Mouse (Mus musculus): ENCODE results near the gene Cdc42bpb.

The Cdc42bpb gene

DNA sequence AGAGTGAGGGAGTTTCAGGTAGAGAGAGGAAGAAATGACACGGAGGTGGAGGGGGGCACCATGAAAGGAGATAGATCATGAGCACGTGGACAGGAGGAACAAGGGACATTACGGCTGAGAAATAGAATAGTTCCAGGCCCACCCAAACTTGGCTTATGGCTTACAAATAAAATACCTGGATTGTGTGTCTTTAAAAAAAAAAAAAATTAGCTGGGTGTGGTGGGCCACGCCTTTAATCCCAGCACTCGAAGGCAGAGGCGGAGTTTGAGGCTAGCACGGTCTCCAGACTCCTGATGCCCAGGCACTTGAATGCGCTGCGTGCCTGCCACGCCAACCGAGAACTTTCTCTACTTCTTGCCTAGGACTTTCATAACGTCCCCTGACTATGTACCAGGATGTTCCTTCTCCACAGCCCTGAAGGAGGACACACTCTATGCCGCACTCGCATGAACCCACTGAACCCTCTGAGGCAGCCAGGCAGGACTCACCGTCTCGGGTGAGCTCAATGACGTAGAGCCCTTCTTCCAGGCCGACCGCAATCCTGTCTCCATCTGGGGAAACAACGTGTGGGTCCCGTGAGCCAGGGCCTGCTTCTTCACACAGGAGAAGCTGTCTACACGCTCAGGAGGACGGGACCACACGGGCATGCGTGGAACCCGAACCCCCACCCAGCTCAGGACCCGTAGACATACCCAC is 76.0 kb downstream of the Cdc42bpb start:
- no peak for DNase-seq (ENCODE audit: low read depth, low spot score)

DNA sequence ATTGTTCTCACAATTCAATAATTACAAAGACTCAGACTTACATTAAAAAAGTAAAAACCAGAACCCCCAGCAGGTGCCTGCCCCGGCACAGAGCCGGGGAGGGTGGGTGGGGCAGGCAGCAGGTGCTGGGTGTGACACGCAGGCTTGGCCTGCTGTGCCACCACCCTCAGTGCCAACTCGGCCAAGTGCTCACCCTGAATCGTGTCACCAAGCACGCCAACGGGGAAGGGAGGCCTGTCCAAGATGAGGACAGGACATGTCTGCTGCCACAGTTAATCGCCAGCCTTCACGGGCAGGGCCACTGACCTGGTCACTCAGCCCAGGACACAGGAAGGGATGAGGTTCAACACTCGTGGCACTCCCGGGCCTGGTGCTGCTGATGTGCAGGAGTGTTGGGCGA is 84.5 kb downstream of the Cdc42bpb start:
- peak; percentile 52 for DNase-seq (ENCODE audit: low read depth, low spot score)

DNA sequence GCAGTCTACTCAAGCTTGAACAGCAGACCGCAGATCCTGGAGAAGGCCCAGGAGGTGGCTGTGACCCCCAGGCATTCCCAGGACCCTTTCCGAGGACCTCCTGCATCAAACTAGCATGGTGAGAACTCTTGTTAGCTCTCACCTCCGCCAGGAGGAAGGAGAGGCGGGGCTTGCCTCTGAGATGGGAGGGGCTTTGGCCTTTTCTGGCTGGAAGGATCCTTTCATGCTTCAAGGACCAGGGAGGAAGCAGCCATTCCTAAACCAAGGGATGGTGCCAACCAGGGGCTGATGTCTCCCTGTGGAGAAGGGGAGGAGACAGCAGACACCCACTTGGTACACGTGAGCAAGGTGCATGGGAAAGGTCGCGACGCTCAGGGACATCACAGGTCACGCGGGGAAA is 93.0 kb downstream of the Cdc42bpb start:
- peak; percentile 52 for DNase-seq (ENCODE audit: low read depth, low spot score)

DNA sequence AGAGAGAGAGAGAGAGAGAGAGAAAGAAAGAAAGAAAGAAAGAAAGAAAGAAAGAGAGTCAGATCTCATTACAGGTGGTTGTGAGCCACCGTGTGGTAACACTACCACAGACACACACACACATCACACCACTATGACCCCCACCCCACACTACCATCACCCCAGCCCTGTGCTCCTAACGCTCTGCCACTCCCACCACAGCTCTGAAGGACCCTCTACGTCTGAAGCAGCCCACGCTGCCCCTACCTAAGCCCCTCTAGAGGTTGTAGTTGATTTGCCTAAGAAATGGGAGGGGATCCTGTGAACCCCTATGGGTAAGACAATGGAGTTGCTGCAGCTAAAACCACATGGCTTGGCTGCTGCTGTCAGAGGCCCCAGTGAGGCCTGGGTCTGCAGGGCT is 93.9 kb downstream of the Cdc42bpb start:
- no peak for DNase-seq (ENCODE audit: low read depth, low spot score)

DNA sequence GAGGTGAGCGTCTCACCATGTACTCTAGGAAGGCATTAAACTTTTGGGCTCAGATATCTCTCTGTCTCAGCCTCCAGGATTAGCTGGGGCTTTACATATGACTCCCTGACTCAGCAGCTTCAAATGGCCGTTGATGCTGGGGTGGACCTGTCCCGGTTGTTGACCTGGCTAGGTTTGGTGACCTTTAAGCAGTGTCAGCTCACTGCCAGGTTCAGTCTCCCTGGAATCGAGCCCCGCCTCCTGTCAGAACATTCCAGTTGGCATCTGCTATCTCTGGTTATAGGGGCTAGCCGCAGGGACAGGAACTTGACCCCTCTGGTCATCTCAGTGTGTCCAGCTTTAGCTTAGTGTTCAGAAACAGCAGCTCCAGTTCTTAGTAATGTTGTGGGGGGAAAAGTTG is 101.1 kb downstream of the Cdc42bpb start:
- DNase-seq (ENCODE audit: low read depth, low spot score): no peak

DNA sequence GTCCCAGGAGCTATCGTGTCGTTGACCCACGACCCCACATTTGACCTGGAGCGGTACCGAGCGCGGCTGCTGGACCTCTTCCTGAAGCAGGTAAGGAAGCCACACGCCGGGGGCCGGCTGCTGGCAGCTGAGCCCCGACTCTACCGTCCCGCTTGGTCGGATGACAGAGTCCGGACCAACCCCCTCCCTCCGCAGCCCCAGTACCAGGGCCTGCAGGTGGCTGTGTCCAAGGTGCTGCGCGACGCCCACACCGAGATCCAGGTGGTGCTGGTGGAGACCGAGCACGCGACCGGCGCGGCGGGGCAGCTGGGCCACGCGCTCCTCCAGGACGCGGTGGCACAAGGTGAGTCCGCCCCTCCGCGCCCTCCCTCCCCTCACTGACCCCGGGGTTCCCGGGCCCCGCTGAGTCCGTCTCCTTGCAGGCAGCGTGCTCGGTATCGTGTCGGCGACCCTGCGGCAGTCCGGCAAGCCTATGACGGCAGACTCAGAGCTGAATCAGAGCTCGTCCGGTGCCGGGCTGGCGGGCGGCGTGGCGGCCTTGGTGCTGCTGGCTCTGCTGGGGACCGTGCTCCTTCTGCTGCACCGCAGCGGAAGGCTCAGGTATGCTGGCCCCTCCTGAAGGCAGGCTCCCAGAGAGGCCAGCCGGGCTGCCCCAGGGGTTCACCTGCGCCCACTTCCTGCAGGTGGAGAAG is 102.2 kb downstream of the Cdc42bpb start:
- DNase-seq (ENCODE audit: low read depth, low spot score): no peak

DNA sequence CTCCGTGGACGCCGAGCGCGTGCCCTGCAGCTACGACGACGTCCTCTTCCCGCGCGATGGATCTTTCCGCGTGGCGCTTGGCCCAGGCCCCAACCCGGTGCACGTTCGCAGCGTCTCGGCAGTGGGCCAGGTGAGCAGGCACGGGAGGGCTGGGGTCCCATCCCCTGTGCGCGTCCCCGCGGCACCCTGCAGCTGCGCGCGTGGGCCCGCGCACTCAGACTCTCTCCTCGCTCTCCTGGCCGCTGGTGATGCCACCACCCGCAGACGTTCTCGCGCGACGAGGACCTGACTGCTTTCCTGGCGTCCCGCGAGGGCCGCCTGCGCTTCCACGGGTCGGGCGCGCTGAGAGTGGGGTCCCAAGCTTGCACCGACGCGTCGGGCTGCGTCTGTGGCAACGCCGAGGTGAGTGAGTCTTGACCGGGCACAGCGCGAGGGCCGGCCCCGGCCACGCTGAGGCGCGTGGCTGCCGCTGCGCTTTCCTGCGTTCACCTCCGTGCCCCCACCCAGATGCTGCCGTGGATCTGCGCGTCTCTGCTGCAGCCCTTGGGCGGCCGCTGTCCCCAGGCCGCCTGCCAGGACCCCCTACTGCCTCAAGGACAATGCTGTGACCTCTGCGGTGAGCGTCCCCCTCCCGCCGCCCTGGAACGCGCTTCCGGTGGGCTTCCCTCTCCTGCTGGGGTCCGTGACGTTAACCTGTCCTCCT is 102.9 kb downstream of the Cdc42bpb start:
- peak; percentile 20 for DNase-seq (ENCODE audit: low read depth, low spot score)

DNA sequence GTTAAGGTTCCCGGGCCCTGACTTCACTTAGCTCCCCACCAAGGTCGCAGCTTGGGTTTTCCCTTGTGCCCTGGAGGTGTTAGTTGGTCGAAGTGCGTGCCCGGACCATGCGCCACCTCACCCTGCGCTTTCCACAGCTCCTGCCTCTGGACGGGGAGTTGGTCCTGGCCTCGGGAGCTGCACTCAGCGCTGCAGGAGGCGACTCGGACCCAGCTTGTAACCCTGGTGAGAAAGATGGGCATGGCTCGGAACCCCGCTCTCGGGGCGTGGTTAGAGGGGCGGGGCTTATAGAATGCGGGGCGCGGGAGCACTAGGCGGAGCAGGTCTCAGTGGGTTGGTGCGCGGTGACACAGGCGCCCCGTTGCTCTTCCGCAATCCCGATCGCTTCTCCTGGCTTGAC is 103.5 kb downstream of the Cdc42bpb start:
- DNase-seq (ENCODE audit: low read depth, low spot score): no peak

DNA sequence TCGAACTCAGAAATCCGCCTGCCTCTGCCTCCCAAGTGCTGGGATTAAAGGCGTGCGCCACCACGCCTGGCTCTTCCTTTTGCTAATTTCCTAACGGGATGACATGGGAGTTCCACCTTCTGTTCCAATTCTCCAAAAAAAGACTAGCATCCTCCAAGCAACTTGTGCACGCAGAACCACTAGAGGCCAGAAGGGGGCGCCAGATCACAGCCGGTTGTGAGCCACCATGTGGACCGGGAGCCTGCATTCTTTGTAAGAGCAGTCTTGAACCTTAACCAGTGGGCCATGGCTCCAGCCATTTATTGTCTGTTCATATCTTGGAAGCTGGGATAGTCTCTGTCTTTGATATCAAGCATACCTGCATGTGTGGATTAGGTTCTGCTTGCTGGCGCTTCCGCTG is 105.1 kb downstream of the Cdc42bpb start:
- DNase-seq (ENCODE audit: low read depth, low spot score): peak; percentile 88

DNA sequence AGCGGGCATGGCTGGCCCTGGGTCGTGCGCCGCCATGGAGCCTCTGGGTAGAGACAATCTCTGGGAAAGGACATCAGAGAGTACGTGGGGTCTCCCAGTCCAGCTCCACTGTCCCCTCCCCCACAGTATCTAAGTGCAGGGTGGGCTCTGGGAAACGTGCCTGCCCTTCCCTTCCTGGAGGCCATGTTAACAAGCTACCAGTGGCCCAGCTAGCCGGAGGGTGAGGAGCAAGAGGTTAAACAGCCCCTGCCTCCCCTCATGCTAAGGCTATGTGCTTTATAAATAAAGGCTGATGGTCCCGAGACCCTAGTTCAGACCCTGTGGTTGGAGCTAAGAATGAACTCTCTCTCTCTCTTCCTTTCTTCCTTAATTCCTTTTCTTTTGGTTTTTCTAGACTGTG is 105.6 kb downstream of the Cdc42bpb start:
- DNase-seq (ENCODE audit: low read depth, low spot score): no peak

DNA sequence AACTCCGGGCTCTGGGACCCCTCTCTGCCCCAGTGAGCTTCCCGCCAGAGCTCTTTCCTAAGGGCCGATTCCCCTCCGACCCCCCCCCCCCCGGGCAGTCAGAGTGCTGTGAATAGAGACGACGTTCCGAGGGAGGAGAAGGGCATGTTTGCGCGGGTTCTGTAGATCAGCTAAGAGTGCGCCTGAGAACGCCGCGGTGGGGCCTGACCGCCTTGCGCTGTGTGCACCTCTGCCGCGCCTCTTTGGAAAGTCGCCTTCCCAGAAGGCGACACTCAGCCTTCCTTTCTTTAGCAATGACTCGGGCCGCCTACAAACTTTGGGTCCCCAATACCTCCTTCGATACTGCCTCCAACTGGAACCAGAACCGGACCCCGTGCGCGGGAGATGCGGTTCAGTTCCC is 106.1 kb downstream of the Cdc42bpb start:
- no peak for DNase-seq (ENCODE audit: low read depth, low spot score)

DNA sequence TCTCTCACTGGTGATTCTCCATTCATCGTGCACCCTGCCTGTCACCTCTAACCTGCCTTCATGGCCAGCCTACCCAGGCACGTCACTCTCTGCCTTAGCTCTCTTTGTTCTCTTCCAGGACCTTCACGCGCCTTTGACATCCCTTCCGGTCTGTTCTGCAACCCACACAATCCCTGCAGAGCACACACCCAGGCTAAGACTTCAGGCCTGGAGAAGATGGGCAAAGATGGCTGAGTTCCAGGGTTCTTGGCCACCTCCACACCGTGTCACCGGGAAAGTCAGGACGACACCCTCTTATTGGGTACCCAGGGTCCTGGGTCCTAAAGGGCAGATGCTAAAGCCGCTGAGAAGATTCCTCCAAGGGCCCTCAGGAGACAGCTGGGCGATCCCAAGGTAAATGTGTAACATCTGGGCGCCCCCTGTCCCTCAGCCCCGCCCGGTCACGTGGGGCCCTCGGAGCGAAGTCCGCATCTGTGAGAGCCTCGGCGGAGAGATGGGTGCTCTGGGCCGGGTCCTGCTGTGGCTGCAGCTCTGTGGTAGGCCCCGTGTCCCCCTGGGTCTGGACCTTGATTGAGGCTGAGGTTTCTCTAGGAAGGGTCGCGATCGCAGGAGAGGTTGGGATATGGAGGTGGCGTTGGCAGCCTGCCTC is 106.8 kb downstream of the Cdc42bpb start, which contains the start of gene Amn:
TSS of gene Amn (plus strand) at position 467 of the 649 bp plus-strand sequence.
- DNase-seq (ENCODE audit: low read depth, low spot score): no peak

DNA sequence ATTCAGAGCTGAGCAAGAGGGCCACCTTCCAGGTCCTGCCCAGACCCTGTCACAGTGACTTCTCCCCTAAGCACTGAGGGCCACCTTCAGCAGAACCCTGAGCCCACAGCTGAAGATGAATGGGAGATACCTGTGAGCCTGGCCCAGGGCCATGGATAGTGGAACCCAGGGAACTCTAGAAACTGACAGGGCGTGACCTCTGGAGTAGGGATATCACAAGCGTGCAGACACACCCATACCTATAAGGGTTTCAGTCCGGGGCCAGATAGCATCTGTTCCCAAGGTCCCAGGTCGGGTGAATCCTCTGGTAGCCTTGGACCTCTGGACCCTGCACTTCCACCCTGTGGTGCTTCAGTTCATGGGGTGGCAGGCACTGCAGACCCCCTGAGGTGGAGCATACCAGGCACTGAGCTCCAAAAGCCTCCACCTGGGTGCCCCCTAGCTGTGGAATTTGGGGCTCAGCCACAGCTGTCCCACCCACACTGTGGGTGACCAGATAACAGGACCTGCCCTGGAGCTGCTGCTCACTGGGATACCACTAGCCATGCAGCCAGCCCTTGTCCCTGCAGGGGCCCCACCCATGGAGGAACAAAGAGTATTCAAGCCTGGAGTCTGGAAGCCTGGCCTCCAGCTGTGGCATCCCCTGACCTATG is 109.7 kb downstream of the Cdc42bpb start:
- DNase-seq (ENCODE audit: low read depth, low spot score): no peak

DNA sequence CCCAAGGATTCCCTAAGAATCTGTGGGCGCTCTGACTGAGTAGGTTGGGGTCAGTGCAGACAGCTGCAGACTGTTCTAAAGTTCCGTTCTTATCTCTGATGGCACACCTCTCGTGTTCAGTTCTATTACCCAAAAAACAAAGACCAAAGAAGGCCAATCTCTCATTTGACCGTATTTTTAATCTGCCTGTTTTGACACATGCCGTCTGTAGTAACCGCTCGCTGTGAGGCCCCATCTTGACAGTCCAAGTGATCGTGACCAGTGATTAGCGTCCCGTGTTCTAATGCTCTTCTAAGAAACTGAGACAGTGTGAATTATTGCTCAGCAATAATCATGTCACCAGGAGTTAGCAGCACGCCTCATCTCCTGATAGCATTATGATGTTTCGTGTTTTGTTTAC is 110.9 kb downstream of the Cdc42bpb start:
- DNase-seq (ENCODE audit: low read depth, low spot score): no peak

DNA sequence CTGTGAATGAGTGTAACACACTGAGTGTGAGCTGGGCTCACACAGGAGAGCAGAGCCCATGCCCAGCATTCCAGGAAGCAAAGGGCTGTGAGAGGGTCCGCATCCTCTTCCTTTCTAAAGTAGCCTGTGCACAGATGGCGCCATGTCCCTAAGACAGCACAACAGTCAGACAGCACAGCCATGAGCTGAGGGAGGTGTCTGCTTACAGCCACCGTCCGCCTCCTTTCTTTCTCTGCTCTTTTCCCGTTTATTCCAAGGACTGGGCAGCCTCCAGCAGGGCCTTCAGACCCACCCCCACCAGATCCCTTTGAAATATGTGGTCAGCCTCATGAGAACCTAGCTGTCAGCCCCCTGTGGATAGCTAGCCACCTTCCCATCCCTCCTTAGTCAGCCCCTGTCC is 112.3 kb downstream of the Cdc42bpb start:
- no peak for DNase-seq (ENCODE audit: low read depth, low spot score)

DNA sequence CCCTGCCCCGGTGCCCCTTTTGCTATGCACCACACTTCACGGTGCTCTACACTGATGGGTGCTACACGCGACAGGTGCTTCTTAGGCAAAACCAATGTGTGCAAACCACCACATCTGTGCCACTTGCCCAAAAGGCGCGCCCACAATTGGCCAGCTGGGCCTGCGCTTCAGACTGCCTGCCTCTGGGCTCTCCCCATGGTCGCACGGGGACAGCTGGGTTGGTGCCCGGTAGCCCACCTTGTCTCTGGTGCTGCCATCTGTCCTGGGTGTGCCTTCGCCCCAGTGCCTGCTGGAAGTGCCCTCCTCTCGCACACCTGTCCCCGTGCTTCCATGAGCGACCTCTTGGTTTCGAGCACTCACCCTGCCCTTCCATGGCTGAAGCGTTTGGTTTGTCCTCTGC is 113.9 kb downstream of the Cdc42bpb start:
- DNase-seq (ENCODE audit: low read depth, low spot score): no peak

DNA sequence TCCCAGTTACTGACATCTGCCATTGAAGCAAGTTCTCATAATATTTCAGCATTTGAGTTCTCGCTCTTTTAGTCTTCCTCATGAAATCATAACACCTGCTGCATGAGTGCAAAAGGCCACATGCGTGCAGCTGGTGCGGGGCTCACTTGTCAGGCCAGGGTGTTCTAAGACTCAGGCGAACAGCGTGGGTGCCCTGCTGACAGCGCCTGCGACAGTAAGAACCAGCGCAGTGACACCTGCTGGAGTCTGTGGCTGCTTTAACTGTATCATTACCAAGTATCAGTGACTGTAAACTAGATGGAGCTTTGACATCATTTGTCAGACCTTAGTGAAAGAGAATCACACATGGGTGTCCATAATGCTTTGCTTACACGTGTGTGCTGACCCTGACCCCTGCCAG is 126.3 kb downstream of the Cdc42bpb start:
- peak; percentile 66 for DNase-seq (ENCODE audit: low read depth, low spot score)

DNA sequence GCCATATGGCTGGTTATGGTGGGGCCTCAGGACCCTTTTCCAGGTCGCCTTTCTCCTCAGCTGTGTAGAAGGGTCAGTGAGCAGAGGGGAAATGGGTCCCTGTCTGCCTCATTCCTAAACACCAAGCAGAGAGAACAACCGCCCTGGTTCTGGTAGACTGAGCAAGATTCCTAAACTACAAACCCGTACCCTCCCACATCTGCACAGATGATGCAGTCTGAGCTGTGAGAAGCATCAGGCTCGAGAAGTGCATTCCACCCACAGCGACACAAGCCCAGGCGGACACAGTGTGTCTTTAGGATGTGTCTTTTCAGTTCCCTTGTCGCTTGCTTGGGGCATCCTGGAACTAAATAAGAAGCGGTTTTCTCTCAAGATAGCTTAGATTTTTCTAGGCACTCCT is 127.4 kb downstream of the Cdc42bpb start:
- peak; percentile 65 for DNase-seq (ENCODE audit: low read depth, low spot score)

DNA sequence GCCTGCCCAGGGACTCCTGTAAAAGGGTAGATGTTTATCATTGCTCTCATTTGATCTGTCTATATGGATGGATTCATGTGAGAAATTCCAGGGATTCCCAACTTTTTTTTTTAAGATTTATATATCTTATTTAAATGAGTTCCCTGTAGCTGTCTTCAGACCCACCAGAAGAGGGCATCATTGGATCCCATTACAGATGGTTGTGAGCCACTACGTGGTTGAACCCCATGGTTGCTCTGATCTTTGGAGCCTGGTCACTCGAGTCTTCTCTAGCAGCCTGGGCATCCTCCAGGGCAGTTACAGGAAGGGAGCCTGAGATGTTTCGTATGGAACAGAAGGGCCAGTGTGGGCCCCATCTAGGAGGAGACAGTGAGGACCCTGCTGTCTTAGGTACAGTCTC is 128.4 kb downstream of the Cdc42bpb start:
- no peak for DNase-seq (ENCODE audit: low read depth, low spot score)

DNA sequence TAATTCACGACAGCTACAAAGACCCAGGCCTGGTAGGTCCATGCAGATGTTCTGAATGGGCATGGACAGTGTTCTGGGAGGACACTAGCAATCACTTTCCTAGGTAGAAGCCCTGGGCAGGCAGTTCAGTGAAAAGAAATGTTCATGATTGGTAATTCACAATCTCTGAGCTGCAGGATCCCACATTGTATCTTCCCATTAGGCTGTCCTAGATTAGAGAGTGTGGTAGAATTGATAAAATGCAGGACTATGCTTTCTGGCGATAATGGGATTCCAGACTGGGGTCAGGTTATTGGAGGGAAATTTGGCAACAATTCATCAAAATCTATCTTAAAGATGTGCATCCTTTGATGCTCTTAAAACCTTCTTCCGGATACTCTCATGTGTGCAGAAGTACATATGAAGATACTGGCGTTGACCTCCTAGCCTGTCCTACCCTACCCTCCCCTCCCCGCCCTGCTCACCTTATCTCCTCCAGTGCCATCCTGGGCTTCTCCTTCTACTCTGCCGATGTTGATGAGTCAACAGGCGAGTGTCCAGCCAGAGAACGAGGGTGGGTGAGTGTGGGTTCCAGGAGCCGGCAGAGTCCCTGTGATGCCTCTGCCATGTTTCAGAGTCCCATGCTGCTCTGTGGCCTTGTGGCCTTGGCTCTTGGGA is 130.6 kb downstream of the Cdc42bpb start:
- DNase-seq (ENCODE audit: low read depth, low spot score): no peak

DNA sequence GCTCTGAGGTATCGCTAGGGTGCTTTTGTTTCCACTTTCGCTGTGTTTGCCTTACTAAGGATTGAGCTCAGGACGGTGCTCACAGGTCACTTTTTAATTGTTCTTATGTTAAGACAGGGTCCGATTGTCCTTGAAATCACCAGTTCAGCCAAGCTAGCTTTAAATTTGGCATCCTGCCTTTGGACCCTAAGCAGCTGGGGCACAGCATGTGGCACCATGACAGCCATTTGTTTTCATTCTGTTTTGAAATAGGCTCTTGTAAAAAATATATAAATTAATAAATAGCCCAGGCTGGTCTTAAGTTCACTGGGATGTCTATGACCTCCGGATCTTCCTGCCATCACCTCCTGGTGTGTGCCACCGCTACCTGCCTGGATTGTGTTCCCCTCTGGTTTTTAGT is 132.4 kb downstream of the Cdc42bpb start:
- DNase-seq (ENCODE audit: low read depth, low spot score): no peak

Data from brain, adult 2 months (tissue).